Mouse (Mus musculus) hindbrain, embryonic 11.5 days (tissue): Measurements from ENCODE around the gene Vmp1. TPM values are rescaled to one million over a fixed set of nuclear protein-coding genes. Genes with fewer than 3 reads are reported as not detected.

ENCODE experiments used
- ATAC-seq: fragments of 200-750 bp; cut with Nextera tagmentation; 2 replicates; pipeline ENCODE4 v1.8.0; 2017; ENCODE audit warnings: mild to moderate bottlenecking, moderate TSS enrichment, moderate library complexity; ENCODE audit not compliant: low FRiP score
- DNase-seq: peaks from one replicate; pipeline ENCODE4 v3.0.0-alpha.2; 2015; ENCODE audit warnings: low spot score
- H3K27ac ChIP-seq: fragments of 300-500 bp; sonication (generic); 2 replicates; pipeline ENCODE4 v1.5.1; 2014; ENCODE audit warnings: mild to moderate bottlenecking, low read depth, low read length
- H3K27me3 ChIP-seq: fragments of 300-500 bp; sonication (generic); 2 replicates; pipeline ENCODE4 v1.6.1; 2014; ENCODE audit warnings: mild to moderate bottlenecking, low read length, moderate library complexity, mixed read lengths; ENCODE audit not compliant: control insufficient read depth, insufficient read depth
- H3K36me3 ChIP-seq: fragments of 300-500 bp; sonication (generic); 2 replicates; pipeline ENCODE4 v1.6.1; 2014; ENCODE audit warnings: mild to moderate bottlenecking, low read length, moderate library complexity, mixed read lengths; ENCODE audit not compliant: control insufficient read depth, insufficient read depth
- H3K4me1 ChIP-seq: fragments of 300-500 bp; sonication (generic); replicated peaks from 2 replicates; pipeline ENCODE4 v1.6.1; 2014; ENCODE audit warnings: low read length, mixed read lengths; ENCODE audit not compliant: control insufficient read depth, insufficient read depth
- H3K4me2 ChIP-seq: fragments of 300-500 bp; sonication (generic); replicated peaks from 2 replicates; pipeline ENCODE4 v1.6.1; 2014; ENCODE audit warnings: mild to moderate bottlenecking, low read depth, low read length
- H3K4me3 ChIP-seq: fragments of 300-500 bp; sonication (generic); 2 replicates; pipeline ENCODE4 v1.5.1; 2014; ENCODE audit warnings: low read depth, low read length
- H3K9ac ChIP-seq: fragments of 300-500 bp; sonication (generic); 2 replicates; pipeline ENCODE4 v1.6.1; 2014; ENCODE audit warnings: low read depth, low read length
- H3K9me3 ChIP-seq: fragments of 300-500 bp; sonication (generic); 2 replicates; pipeline ENCODE4 v1.6.1; 2016; ENCODE audit warnings: low read length; ENCODE audit not compliant: control insufficient read depth
- WGBS: fragments of 180-500 bp; shearing (Covaris S2); extraction: QIAGEN DNeasy Blood & Tissue Kit; methylation state at CpG from one replicate; pipeline ENCODE4 v1.1.7; 2014; 5-methylcytosine and 5-hydroxymethylcytosine counted together
- polyA plus RNA-seq: library from polyadenylated mRNA; unstranded; fragments of >200 nt; fragmentation: Nextera tagmentation; extraction: Ambion mirVana; gene quantifications from 2 replicates; pipeline ENCODE4 v1.2.1, GENCODE M21; 2014

Gene Vmp1
- polyA plus RNA-seq, 1 experiment from 2014 or later = 105 TPM

GRCm38 (mm10) chr11:86682861-86683260 is 775 bp downstream of the Vmp1 start:
- no peaks in the 10 kb centered on the region for H3K9me3 ChIP-seq
- WGBS = 43% methylated on average over 7 of the region's 7 CpGs
- DNase-seq = no peak
- peak overlapping the region; percentile 52 for H3K4me2 ChIP-seq
- no peak for ATAC-seq
- no peaks in the 10 kb centered on the region for H3K27me3 ChIP-seq
- peak overlapping the region; percentile 83 for H3K9ac ChIP-seq
- peak overlapping the region; percentile 76 for H3K4me3 ChIP-seq
- H3K36me3 ChIP-seq = no peaks in the 10 kb centered on the region
- H3K4me1 ChIP-seq = no peaks in the 10 kb centered on the region; the same call in 1 of the 2 replicates
- no peak overlapping the region for H3K27ac ChIP-seq

GRCm38 (mm10) chr11:86681423-86681822 is 2.2 kb downstream of the Vmp1 start:
- H3K36me3 ChIP-seq = no peaks in the 10 kb centered on the region
- ATAC-seq (no peak), DNase-seq (no peak)
- H3K4me3 ChIP-seq = no peak overlapping the region
- no peak overlapping the region for H3K27ac ChIP-seq
- H3K9me3 ChIP-seq = no peaks in the 10 kb centered on the region
- H3K9ac ChIP-seq = no peak overlapping the region
- no peaks in the 10 kb centered on the region; the same call in 1 of the 2 replicates for H3K4me1 ChIP-seq
- 91% methylated on average over 3 of the region's 3 CpGs for WGBS
- H3K27me3 ChIP-seq = no peaks in the 10 kb centered on the region
- H3K4me2 ChIP-seq = no peak overlapping the region

- H3K9me3 ChIP-seq = no peaks in the 10 kb centered on the region
- no peak overlapping the region for H3K4me3 ChIP-seq
- ATAC-seq (no peak), DNase-seq (no peak)
- no peak overlapping the region for H3K9ac ChIP-seq
- H3K4me2 ChIP-seq = no peak overlapping the region
- H3K4me1 ChIP-seq = no peaks in the 10 kb centered on the region; the same call in 1 of the 2 replicates
- 93% methylated on average over 3 of the region's 3 CpGs for WGBS
- H3K27me3 ChIP-seq = no peaks in the 10 kb centered on the region
- no peak overlapping the region for H3K27ac ChIP-seq
- no peaks in the 10 kb centered on the region for H3K36me3 ChIP-seq
These were observed 2.9 kb downstream of the Vmp1 start for GRCm38 (mm10) chr11:86680729-86681128.

- Histone ChIP-seq H3K9me3 (no peaks in the 10 kb centered on the region), H3K4me3 (no peak overlapping the region), H3K4me1 (no peaks in the 10 kb centered on the region), H3K27ac (no peak overlapping the region), H3K27me3 (no peaks in the 10 kb centered on the region), H3K9ac (no peak overlapping the region), H3K4me2 (no peak overlapping the region), H3K36me3 (no peaks in the 10 kb centered on the region)
- ATAC-seq (no peak), DNase-seq (no peak)
- WGBS = 61% methylated on average over 5 of the region's 5 CpGs
These were observed 4.7 kb downstream of the Vmp1 start for GRCm38 (mm10) chr11:86678957-86679356.

- Histone ChIP-seq H3K36me3 (no peaks in the 10 kb centered on the region), H3K27ac (no peak overlapping the region), H3K9me3 (no peaks in the 10 kb centered on the region), H3K27me3 (no peaks in the 10 kb centered on the region), H3K4me3 (no peak overlapping the region), H3K9ac (no peak overlapping the region), H3K4me2 (no peak overlapping the region), H3K4me1 (no peaks in the 10 kb centered on the region)
- WGBS = 93% methylated on average over 4 of the region's 4 CpGs
- no peak for DNase-seq
- ATAC-seq = no peak
These were observed 8.1 kb downstream of the Vmp1 start for GRCm38 (mm10) chr11:86675520-86675919.

GRCm38 (mm10) chr11:86672772-86673171 is 10.9 kb downstream of the Vmp1 start:
- no peaks in the 10 kb centered on the region for H3K9me3 ChIP-seq
- no peak for ATAC-seq

GRCm38 (mm10) chr11:86671041-86671675 is 12.5 kb downstream of the Vmp1 start:
- Histone ChIP-seq H3K4me2 (no peak overlapping the region), H3K4me3 (no peak overlapping the region), H3K9ac (no peak overlapping the region), H3K36me3 (no peaks in the 10 kb centered on the region), H3K27me3 (no peaks in the 10 kb centered on the region), H3K27ac (no peak overlapping the region), H3K9me3 (no peaks in the 10 kb centered on the region), H3K4me1 (no peaks in the 10 kb centered on the region)
- 72% methylated on average over 3 of the region's 3 CpGs for WGBS
- no peak for ATAC-seq
- no peak for DNase-seq

More at GRCm38 (mm10) chr11:86672772-86673171, 10.9 kb downstream of the Vmp1 start:
- no peaks in the 10 kb centered on the region for H3K27me3 ChIP-seq
- no peak overlapping the region for H3K9ac ChIP-seq
- H3K4me3 ChIP-seq = no peak overlapping the region
- no peaks in the 10 kb centered on the region for H3K36me3 ChIP-seq
- no peak overlapping the region for H3K27ac ChIP-seq
- no peak overlapping the region for H3K4me2 ChIP-seq
- no peaks in the 10 kb centered on the region for H3K4me1 ChIP-seq
- DNase-seq = no peak
- 85% methylated on average over 3 of the region's 3 CpGs for WGBS

GRCm38 (mm10) chr11:86668169-86668568 is 15.5 kb downstream of the Vmp1 start:
- Histone ChIP-seq H3K27me3 (no peaks in the 10 kb centered on the region), H3K9me3 (no peaks in the 10 kb centered on the region), H3K9ac (no peak overlapping the region), H3K36me3 (no peaks in the 10 kb centered on the region), H3K27ac (no peak overlapping the region), H3K4me2 (no peak overlapping the region), H3K4me1 (no peaks in the 10 kb centered on the region), H3K4me3 (no peak overlapping the region)
- ATAC-seq (no peak), DNase-seq (no peak)
- WGBS = 92% methylated on average over 3 of the region's 3 CpGs

- no peaks in the 10 kb centered on the region for H3K9me3 ChIP-seq
- H3K4me2 ChIP-seq = no peak overlapping the region
- no peak for DNase-seq
- no peak overlapping the region for H3K4me3 ChIP-seq
- H3K9ac ChIP-seq = no peak overlapping the region
- 97% methylated on average over 2 of the region's 2 CpGs for WGBS
- no peak overlapping the region for H3K27ac ChIP-seq
- H3K4me1 ChIP-seq = no peaks in the 10 kb centered on the region
- ATAC-seq = no peak
- no peaks in the 10 kb centered on the region for H3K36me3 ChIP-seq
- H3K27me3 ChIP-seq = no peaks in the 10 kb centered on the region
These were observed 16.1 kb downstream of the Vmp1 start for GRCm38 (mm10) chr11:86667553-86667952.
